Mouse (Mus musculus) ES-Bruce4 (cell line): ENCODE measurements around the gene Cacna2d2.

Source experiments
- CTCF ChIP-seq: IDR thresholded peaks from one replicate; pipeline ENCODE4 v1.8.1; 2011; ENCODE audit warnings: low read depth, low read length
- POLR2A ChIP-seq: IDR thresholded peaks from one replicate; pipeline ENCODE4 v1.8.1; 2011; ENCODE audit warnings: low read length; ENCODE audit not compliant: insufficient read depth

DNA sequence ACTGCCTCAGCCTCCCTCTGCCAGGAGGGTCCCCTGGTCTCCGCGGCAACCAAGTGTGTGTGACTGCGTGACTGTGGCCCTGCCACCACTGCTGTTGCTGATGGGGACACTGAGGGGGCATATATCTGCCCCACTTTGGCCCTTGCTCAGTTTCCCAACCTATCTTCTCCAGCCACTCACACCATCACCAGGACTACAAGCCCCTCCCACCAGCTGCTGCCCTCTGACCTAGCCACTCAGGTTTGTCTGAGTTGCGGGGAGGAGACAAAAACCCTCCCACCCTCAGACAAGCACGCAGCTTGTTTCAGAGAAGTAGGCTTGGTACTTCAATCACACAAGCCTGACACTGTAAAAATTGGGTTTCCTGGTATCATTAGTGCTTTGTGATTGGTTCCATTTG, 24.0 kb upstream of the Cacna2d2 start:
- TF ChIP-seq POLR2A = no peak
- no peak for TF ChIP-seq CTCF
